Mouse (Mus musculus): Measurements from ENCODE around the gene Rec114. TPM values are rescaled to one million over a fixed set of nuclear protein-coding genes. Genes with fewer than 3 reads are reported as not detected.
A peak's percentile ranks its signal among the peaks of the same experiment; 100 is the strongest.

Rec114 gene
- 10.8 and 15.5 TPM in 2 replicates for polyA plus RNA-seq (2016; fragmentation: Nextera tagmentation; extraction: Ambion mirVana)

DNA sequence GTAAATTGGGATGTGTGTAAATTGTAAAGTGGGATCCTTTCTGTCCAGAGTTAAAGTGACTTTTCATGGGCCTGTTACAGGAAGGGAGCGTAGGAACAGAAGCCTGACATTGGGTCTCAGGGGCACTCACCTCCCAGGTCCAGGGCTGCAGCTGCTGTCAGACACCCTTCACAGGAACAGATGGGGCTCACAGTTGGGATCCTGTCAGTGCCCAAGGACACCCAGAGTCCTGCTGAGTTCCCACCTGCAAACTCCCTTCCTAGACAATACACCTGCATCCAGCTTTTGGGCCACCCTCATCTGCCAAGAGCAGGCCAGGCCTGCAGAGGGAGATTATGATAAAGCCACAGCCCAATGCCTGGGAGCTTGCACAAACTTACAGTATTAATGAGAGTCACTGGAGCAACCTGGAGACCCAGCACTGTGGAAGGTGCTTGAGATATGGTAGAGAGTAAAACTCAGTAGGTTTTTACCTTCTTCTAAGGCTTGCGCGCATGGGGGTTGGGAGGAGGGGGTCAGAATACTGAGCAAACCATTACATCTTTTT, at the start of gene Rec114:
Gene Rec114 (minus strand): TSS at position 263 of the 547 bp plus-strand sequence.
- ATAC-seq (ENCODE audit: insufficient number of reproducible peaks, low FRiP score) = no peak
- Histone ChIP-seq H3K27me3 (replicated peaks) (no peaks in the 10 kb centered on the region), H3K9me3 (replicated peaks) (no peaks in the 10 kb centered on the region)

DNA sequence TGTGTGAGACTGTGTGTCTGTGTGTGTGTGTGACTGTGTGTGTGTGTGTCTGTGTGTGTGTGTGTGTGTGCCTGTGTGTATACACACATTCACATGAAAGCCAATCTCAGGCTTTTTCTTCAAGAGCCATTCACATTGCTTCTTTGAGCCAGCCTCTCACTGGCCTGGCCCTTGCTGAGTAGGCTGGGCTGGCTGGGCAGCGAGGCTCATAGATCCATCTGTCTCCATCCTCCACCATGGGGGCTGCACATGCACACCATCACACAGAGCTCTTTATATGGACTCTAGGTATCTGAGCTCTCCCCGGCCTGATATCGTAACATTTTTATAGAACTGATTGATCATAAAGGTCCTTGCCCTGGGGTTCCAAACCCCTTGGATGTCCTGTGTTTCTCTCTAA, 45.7 kb upstream of the Rec114 start:
- no peaks in the 10 kb centered on the region for H3K36me3 ChIP-seq
- WGBS = 89% methylated on average over 3 of the region's 3 CpGs
- no peak for ATAC-seq (ENCODE audit: insufficient number of reproducible peaks, low FRiP score)
- H3K27me3 ChIP-seq (replicated peaks) = no peaks in the 10 kb centered on the region
- H3K4me2 ChIP-seq = no peak overlapping the region
- no peak overlapping the region for H3K27ac ChIP-seq (ENCODE audit: poor library complexity, severe bottlenecking)
- H3K4me3 ChIP-seq = no peak overlapping the region
- no peak overlapping the region for H3K9ac ChIP-seq
- 0 out of 2 replicates have a peak, but pooled peaks cover 2% of the 10 kb centered on the region for H3K9me3 ChIP-seq (replicated peaks)
- no peaks in the 10 kb centered on the region for H3K4me1 ChIP-seq (replicated peaks)

More for the DNA sequence above, at the start of gene Rec114:
- Histone ChIP-seq H3K27ac (ENCODE audit: poor library complexity, severe bottlenecking) (no peak within 1 kb of the TSS), H3K4me1 (replicated peaks) (peaks cover 11% of the 10 kb centered on the region), H3K9ac (no peak within 1 kb of the TSS), H3K36me3 (no peaks in the 10 kb centered on the region), H3K4me2 (no peak within 1 kb of the TSS), H3K4me3 (no peak within 1 kb of the TSS)
- WGBS = 92% methylated on average over 3 of the region's 3 CpGs

DNA sequence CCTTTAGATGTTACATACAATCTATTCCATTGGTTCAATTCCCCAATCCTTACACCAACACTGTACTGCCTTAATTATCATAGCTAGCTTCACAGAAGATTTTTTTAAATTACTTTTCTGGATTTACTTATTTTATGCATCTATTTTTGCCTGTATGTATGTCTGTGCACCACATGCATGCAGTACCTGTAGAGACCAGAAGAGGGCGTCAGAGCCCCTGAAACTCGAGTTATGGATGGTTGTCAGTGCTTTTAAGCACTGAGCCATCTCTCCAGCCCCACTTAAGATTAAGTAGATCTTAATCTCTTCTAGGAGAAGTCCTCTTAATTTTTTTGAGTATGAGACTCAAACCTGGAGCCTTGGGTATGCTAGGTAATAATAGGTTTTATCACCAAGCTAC, 31.6 kb upstream of the Rec114 start:
- no peak overlapping the region for H3K4me2 ChIP-seq
- H3K27ac ChIP-seq (ENCODE audit: poor library complexity, severe bottlenecking) = no peak overlapping the region
- 21% methylated on average over 2 of the region's 2 CpGs for WGBS
- no peaks in the 10 kb centered on the region for H3K9me3 ChIP-seq (replicated peaks)
- H3K27me3 ChIP-seq (replicated peaks) = no peaks in the 10 kb centered on the region
- no peaks in the 10 kb centered on the region for H3K4me1 ChIP-seq (replicated peaks)
- no peaks in the 10 kb centered on the region for H3K36me3 ChIP-seq
- H3K4me3 ChIP-seq = no peak overlapping the region
- no peak overlapping the region for H3K9ac ChIP-seq
- no peak for ATAC-seq (ENCODE audit: insufficient number of reproducible peaks, low FRiP score)

DNA sequence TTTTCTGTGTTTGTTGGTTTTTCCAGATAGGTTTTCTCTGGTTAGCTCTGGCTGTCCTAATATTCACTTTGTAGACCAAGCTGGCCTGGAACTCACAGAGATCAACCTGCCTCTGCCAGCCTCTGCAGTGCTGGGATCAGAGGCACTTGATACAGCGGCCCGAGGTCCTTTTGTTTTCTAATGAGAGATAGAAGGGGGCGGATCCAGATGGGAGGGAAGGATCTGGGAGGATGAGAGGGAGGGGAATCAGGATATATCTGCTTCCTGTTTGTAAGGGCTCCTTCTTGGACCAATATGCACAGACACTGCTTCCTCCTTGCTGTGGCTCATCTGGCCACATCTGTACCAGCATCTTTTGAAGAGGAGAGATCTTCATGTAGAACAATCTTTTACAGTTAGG, 31.0 kb upstream of the Rec114 start:
- H3K4me2 ChIP-seq = no peak overlapping the region
- H3K36me3 ChIP-seq = no peaks in the 10 kb centered on the region
- H3K27ac ChIP-seq (ENCODE audit: poor library complexity, severe bottlenecking) = no peak overlapping the region
- 48% methylated on average over 3 of the region's 3 CpGs for WGBS
- H3K9ac ChIP-seq = no peak overlapping the region
- no peak overlapping the region for H3K4me3 ChIP-seq
- H3K27me3 ChIP-seq (replicated peaks) = no peaks in the 10 kb centered on the region
- no peaks in the 10 kb centered on the region for H3K9me3 ChIP-seq (replicated peaks)
- H3K4me1 ChIP-seq (replicated peaks) = peaks cover 6% of the 10 kb centered on the region; the same call in 1 of the 2 replicates
- no peak for ATAC-seq (ENCODE audit: insufficient number of reproducible peaks, low FRiP score)

DNA sequence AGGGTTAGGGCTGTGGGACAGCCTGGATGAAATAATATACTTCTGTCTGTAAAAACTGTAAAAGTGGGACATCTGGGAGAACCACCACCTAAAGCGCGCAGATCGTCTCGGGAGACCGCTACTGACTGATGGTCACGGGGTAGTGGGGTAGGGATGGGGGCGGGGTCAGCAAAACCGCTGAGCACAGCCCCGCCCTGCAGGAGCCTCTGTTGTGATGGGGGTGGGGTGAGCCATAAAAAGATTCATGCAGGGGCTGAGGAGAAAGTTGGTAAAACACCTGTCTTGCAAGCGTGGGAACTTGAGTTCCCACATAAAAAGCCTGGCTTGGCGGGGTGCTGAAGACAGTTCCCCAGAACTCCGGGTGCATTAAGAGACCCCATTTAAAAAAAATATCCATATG, 26.2 kb upstream of the Rec114 start:
- Histone ChIP-seq H3K27me3 (replicated peaks) (no peaks in the 10 kb centered on the region), H3K9me3 (replicated peaks) (peaks cover 2% of the 10 kb centered on the region; the same call in 1 of the 2 replicates), H3K4me2 (peak overlapping the region; percentile 39; the same call in 1 of the 2 replicates), H3K27ac (ENCODE audit: poor library complexity, severe bottlenecking) (no peak overlapping the region), H3K36me3 (no peaks in the 10 kb centered on the region), H3K4me3 (no peak overlapping the region), H3K9ac (no peak overlapping the region), H3K4me1 (replicated peaks) (peaks cover 6% of the 10 kb centered on the region)
- ATAC-seq (ENCODE audit: insufficient number of reproducible peaks, low FRiP score) = no peak
- 54% methylated on average over 12 of the region's 12 CpGs for WGBS

DNA sequence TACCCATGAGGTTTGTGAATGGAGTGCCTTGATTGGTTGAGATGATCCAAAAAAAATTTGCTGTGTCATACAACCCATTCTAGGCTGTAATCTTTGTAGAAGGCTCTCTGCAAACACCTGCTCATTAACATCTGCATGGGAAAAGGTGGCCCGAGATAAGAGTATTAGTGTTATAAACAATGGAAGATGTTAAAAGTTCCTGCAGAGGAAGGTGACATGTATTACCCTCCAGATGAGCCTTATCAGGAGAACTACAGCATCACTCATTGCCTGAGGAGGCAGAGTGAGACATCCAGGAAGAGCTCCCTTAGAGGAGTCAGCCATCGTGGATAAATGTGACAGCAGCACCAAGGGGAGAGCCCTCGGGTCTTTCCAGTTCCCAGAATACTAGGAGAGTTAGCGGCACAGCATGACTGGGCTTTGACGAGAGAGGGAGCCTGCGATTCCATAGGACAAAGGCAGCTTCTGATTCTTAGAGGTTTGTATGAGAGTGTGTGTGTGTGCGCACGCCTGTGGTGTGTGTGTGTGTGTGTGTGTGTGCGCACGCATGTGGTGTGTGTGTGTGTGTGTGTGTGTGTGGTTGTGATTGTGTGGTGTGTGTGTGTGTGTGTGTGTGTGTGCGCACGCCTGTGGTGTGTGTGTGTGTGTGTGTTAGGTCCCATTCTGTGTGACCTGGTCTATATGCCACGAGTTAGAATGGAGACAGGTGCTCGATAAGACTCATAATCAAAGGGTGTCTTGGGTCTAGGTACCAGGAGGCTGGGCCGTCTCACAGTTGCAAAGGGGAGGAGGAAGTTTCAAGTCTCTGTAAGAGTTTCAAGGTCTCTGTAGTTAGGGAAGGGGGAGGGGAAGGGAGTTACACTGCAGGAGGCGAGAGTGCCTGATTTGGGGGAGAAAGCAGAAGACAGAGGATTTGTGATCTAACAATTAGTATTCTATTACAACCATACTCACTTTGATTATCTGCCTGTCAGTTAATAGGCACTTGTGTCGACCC, 23.5 kb upstream of the Rec114 start:
- Histone ChIP-seq H3K4me3 (no peak overlapping the region), H3K27me3 (replicated peaks) (no peaks in the 10 kb centered on the region), H3K4me2 (no peak overlapping the region), H3K4me1 (replicated peaks) (peaks cover 6% of the 10 kb centered on the region), H3K9ac (no peak overlapping the region), H3K36me3 (no peaks in the 10 kb centered on the region), H3K27ac (ENCODE audit: poor library complexity, severe bottlenecking) (no peak overlapping the region), H3K9me3 (replicated peaks) (peaks cover 2% of the 10 kb centered on the region; the same call in 1 of the 2 replicates)
- ATAC-seq (ENCODE audit: insufficient number of reproducible peaks, low FRiP score) = peak; percentile 92
- WGBS = 65% methylated on average over 17 of the region's 17 CpGs

DNA sequence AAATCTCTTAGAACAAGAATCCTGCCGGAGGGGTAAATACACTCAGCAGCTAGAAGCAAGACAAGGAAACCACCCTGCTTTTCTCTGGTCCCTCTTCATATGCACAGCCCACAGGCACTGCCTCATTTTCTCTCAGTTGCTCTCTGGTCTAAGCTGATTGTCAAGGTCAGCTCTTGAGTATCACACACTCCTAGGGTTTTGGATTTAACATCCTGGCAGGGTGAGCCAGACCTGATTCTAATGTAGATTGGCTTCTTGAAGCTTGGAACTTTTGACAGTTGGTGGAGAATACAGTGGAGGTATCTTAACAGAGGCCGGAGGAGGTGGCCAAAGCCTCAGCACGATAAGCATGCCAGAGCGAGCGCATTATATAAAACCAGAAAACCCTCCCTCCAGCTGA, 20.6 kb upstream of the Rec114 start:
- Histone ChIP-seq H3K4me3 (no peak overlapping the region), H3K4me2 (no peak overlapping the region), H3K4me1 (replicated peaks) (no peaks in the 10 kb centered on the region; the same call in 1 of the 2 replicates), H3K9ac (no peak overlapping the region), H3K27ac (ENCODE audit: poor library complexity, severe bottlenecking) (no peak overlapping the region), H3K36me3 (no peaks in the 10 kb centered on the region), H3K9me3 (replicated peaks) (peaks cover 2% of the 10 kb centered on the region; the same call in 1 of the 2 replicates), H3K27me3 (replicated peaks) (no peaks in the 10 kb centered on the region)
- 66% methylated on average over 5 of the region's 5 CpGs for WGBS
- no peak for ATAC-seq (ENCODE audit: insufficient number of reproducible peaks, low FRiP score)

DNA sequence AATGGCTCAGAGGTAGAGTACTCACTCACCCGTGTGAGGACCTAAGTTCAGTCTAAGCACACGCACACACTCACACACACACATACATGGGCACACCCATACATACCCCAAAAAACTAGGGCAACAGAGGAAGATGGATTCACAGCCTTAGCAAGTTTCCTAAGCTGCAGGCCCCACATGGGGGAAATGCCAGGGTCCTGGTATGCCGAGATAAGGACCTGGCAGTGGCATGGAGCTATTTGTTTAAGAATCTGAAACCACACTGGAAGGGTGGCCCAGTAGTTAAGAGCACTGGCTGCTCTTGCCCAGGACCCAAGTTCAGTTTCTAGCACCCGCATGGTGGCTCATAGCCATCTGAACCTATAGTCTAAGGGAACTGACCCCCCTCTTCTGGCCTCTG, 19.4 kb upstream of the Rec114 start:
- no peaks in the 10 kb centered on the region for H3K36me3 ChIP-seq
- H3K4me1 ChIP-seq (replicated peaks) = peaks cover 9% of the 10 kb centered on the region; the same call in 1 of the 2 replicates
- H3K9me3 ChIP-seq (replicated peaks) = peaks cover 2% of the 10 kb centered on the region; the same call in 1 of the 2 replicates
- no peak for ATAC-seq (ENCODE audit: insufficient number of reproducible peaks, low FRiP score)
- no peak overlapping the region for H3K4me3 ChIP-seq
- 71% methylated on average over 4 of the region's 4 CpGs for whole genome bisulfite sequencing
- H3K9ac ChIP-seq = no peak overlapping the region
- H3K4me2 ChIP-seq = no peak overlapping the region
- H3K27me3 ChIP-seq (replicated peaks) = no peaks in the 10 kb centered on the region
- no peak overlapping the region for H3K27ac ChIP-seq (ENCODE audit: poor library complexity, severe bottlenecking)

DNA sequence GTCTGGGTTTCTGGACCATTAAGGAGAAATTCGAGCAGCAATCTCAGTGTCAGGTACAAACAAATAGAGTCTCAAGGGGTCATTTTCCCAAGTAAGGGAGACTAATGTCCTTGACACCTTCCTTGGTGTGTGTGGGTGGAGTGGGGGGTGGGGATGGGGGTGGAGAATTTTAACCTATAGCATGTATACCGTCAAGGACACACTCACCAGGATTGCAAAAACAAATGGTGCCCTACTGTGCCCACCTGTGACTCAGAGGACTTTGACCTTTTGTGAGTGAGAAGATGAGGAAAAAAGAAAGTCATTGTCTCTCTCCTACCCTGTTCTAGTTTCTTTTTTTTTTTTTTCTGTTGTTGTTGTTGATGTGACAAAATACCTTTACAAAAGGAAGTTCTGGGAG, 18.3 kb upstream of the Rec114 start:
- Histone ChIP-seq H3K27ac (ENCODE audit: poor library complexity, severe bottlenecking) (no peak overlapping the region), H3K9me3 (replicated peaks) (no peaks in the 10 kb centered on the region), H3K4me1 (replicated peaks) (peaks cover 11% of the 10 kb centered on the region; the same call in 1 of the 2 replicates), H3K27me3 (replicated peaks) (no peaks in the 10 kb centered on the region), H3K4me3 (no peak overlapping the region), H3K36me3 (no peaks in the 10 kb centered on the region), H3K9ac (no peak overlapping the region), H3K4me2 (no peak overlapping the region)
- 64% methylated on average over 2 of the region's 2 CpGs for WGBS
- no peak for ATAC-seq (ENCODE audit: insufficient number of reproducible peaks, low FRiP score)

DNA sequence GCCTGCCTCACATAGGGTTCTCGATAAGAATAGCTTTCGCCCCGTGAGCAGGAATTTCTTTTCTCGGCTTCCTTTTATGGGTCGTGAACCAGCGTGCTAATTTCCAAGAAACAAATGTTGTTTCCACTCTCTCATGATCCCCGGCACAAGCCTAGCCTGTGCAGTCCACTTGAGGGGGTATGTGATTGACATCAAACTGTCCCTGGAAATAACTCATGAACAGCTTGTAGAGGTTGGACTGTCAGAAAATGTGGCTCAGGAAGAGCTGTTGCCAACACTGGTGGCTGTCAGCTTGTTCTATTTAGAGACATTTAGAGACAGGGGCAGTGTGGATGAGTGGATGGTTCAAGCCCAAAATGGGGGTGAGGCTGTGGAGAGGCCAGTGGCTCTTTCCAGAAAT, 15.0 kb upstream of the Rec114 start:
- H3K36me3 ChIP-seq = no peaks in the 10 kb centered on the region
- no peak for ATAC-seq (ENCODE audit: insufficient number of reproducible peaks, low FRiP score)
- H3K4me2 ChIP-seq = no peak overlapping the region
- H3K27ac ChIP-seq (ENCODE audit: poor library complexity, severe bottlenecking) = peak overlapping the region; percentile 42; the same call in 1 of the 2 replicates
- no peaks in the 10 kb centered on the region for H3K9me3 ChIP-seq (replicated peaks)
- H3K4me1 ChIP-seq (replicated peaks) = peaks cover 30% of the 10 kb centered on the region
- H3K9ac ChIP-seq = no peak overlapping the region
- WGBS = 52% methylated on average over 7 of the region's 7 CpGs
- no peaks in the 10 kb centered on the region for H3K27me3 ChIP-seq (replicated peaks)
- H3K4me3 ChIP-seq = no peak overlapping the region

DNA sequence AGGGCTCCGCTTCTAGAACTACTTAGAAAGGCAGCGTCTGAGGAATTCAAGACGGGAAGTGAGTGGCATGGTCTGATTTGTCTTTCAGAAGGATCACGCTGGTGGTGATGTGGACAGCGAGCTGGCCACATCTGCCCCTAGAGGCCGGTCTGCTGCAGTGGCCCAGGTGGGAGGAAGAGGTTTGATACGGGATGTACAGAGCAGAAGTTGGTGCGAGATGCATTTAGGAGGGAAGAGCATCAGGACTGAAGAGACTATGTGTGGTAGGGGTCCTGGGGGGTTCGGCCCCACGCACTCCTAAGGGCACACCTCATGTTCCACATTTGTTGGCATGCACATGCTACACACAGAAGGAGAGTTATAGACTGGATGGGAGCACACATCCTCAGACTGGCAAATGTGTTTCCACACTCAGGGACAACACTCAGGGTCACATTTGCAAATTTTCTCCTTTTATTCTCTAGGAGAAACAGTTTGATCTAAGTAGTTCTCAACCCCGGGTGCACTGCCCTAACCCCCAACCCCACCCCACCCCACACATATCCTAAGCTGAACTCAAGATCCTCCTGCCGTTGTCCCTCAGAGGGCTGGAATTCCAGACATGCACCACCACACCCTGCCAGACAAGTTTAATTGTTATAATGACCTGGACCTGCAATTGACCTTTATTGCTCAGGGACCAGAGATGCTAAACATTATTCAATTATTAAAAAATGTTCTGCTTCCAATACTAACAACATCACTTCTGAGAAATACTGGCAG, 12.8 kb upstream of the Rec114 start:
- no peaks in the 10 kb centered on the region for H3K36me3 ChIP-seq

More for the DNA sequence above, 12.8 kb upstream of the Rec114 start:
- H3K27ac ChIP-seq (ENCODE audit: poor library complexity, severe bottlenecking) = no peak overlapping the region
- WGBS = 66% methylated on average over 12 of the region's 12 CpGs
- peaks cover 38% of the 10 kb centered on the region for H3K4me1 ChIP-seq (replicated peaks)
- H3K4me2 ChIP-seq = no peak overlapping the region
- no peak for ATAC-seq (ENCODE audit: insufficient number of reproducible peaks, low FRiP score)
- no peak overlapping the region for H3K4me3 ChIP-seq
- no peaks in the 10 kb centered on the region for H3K27me3 ChIP-seq (replicated peaks)
- H3K9me3 ChIP-seq (replicated peaks) = no peaks in the 10 kb centered on the region
- H3K9ac ChIP-seq = no peak overlapping the region

Data from heart, embryonic 12.5 days (tissue).